Mouse (Mus musculus): ENCODE results near the gene Xrn2. TPM values are rescaled to one million over a fixed set of nuclear protein-coding genes. Genes with fewer than 3 reads are reported as not detected.
A peak's percentile ranks its signal among the peaks of the same experiment; 100 is the strongest.

Xrn2 gene
- polyA plus RNA-seq, 1 experiment from 2014 or later = 110 TPM

- H3K4me2 ChIP-seq (ENCODE audit: low read depth) = no peak overlapping the region
- H3K4me3 ChIP-seq (ENCODE audit: low read depth, low read length) = no peak overlapping the region
- H3K9ac ChIP-seq (ENCODE audit: low read length) = no peak overlapping the region
- no peaks in the 10 kb centered on the region for H3K9me3 ChIP-seq (ENCODE audit: control insufficient read depth, low read length)
- H3K36me3 ChIP-seq (ENCODE audit: control insufficient read depth, insufficient read depth, low read length) = no peaks in the 10 kb centered on the region
- no peak overlapping the region for H3K27ac ChIP-seq (ENCODE audit: low read depth, low read length)
- H3K27me3 ChIP-seq (ENCODE audit: control insufficient read depth, insufficient read depth, low read length) = peaks cover 4% of the 10 kb centered on the region
- 93% methylated on average over 4 of the region's 4 CpGs for WGBS
- H3K4me1 ChIP-seq (ENCODE audit: control insufficient read depth, insufficient read depth, low read length) = no peaks in the 10 kb centered on the region
- ATAC-seq (ENCODE audit: insufficient read depth, low FRiP score, low TSS enrichment) (no peak), DNase-seq (ENCODE audit: low spot score) (no peak)
Measured at GRCm38 (mm10) chr2:147074399-147074798, 61.6 kb downstream of the Xrn2 start.

GRCm38 (mm10) chr2:147082391-147082790 lies 69.6 kb downstream of the Xrn2 start:
- H3K9ac ChIP-seq (ENCODE audit: low read length) = no peak overlapping the region
- peaks cover 69% of the 10 kb centered on the region for H3K27me3 ChIP-seq (ENCODE audit: control insufficient read depth, insufficient read depth, low read length)
- DNase-seq (ENCODE audit: low spot score) = no peak
- no peak overlapping the region for H3K4me3 ChIP-seq (ENCODE audit: low read depth, low read length)
- H3K4me2 ChIP-seq (ENCODE audit: low read depth) = no peak overlapping the region
- 61% methylated on average over 4 of the region's 4 CpGs for WGBS
- no peak overlapping the region for H3K27ac ChIP-seq (ENCODE audit: low read depth, low read length)
- no peaks in the 10 kb centered on the region for H3K4me1 ChIP-seq (ENCODE audit: control insufficient read depth, insufficient read depth, low read length)
- H3K36me3 ChIP-seq (ENCODE audit: control insufficient read depth, insufficient read depth, low read length) = no peaks in the 10 kb centered on the region
- ATAC-seq (ENCODE audit: insufficient read depth, low FRiP score, low TSS enrichment) = no peak
- H3K9me3 ChIP-seq (ENCODE audit: control insufficient read depth, low read length) = no peaks in the 10 kb centered on the region

- Histone ChIP-seq H3K27ac (ENCODE audit: low read depth, low read length) (no peak overlapping the region), H3K27me3 (ENCODE audit: control insufficient read depth, insufficient read depth, low read length) (peaks cover 77% of the 10 kb centered on the region), H3K4me1 (ENCODE audit: control insufficient read depth, insufficient read depth, low read length) (no peaks in the 10 kb centered on the region), H3K4me2 (ENCODE audit: low read depth) (no peak overlapping the region), H3K4me3 (ENCODE audit: low read depth, low read length) (no peak overlapping the region), H3K9me3 (ENCODE audit: control insufficient read depth, low read length) (no peaks in the 10 kb centered on the region), H3K36me3 (ENCODE audit: control insufficient read depth, insufficient read depth, low read length) (no peaks in the 10 kb centered on the region), H3K9ac (ENCODE audit: low read length) (no peak overlapping the region)
- ATAC-seq (ENCODE audit: insufficient read depth, low FRiP score, low TSS enrichment) = peak; percentile 68
- DNase-seq (ENCODE audit: low spot score) = peak; percentile 57
- 1% methylated on average over 70 of the region's 72 CpGs for WGBS
Measured at GRCm38 (mm10) chr2:147083471-147084365, 70.9 kb downstream of the Xrn2 start.

DNA sequence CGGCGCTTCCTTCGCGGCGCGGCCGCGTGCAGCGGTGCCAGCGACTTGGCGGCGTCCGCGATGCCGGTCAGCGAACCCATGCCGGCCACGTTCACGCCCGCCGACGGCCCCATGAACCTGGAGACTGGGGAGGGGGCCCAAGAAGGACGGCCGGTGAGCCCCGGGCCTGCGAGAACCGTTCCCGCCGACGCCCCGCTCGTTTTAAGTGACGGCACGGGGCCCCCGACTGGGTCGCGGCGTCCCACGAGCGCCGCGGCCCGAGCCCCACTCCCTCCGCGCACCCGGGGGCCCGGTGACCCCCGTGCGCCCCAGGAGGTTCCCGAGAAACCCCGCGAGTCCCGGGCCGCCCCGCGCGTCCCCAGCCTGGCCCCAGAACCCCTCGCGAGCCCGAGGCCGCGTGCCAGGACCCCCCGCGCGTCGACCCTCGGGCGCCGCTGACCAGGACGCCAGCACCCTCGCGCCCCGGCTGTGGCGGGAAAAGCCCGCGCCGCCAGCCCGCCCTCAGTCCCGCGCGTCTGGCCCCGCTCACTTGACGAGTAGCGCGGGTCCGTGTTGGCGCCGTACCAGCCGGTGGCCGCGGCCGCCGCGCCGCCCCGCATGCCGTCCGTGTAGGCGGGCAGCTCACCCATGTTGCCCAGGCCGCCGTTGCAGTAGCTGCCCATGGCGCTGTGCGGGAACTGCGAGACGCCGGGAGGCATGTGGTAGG lies 71.7 kb downstream of the Xrn2 start:
- 1% methylated on average over 65 of the region's 106 CpGs for WGBS
- H3K27me3 ChIP-seq (ENCODE audit: control insufficient read depth, insufficient read depth, low read length) = peaks cover 72% of the 10 kb centered on the region

GRCm38 (mm10) chr2:147085072-147085870 lies 72.5 kb downstream of the Xrn2 start, which contains the start of gene Nkx2-4:
Nkx2-4 (minus strand) TSS chr2:147085445.
- under 1% methylated on average over 76 of the region's 82 CpGs for WGBS
- Histone ChIP-seq H3K9me3 (ENCODE audit: control insufficient read depth, low read length) (no peaks in the 10 kb centered on the region), H3K9ac (ENCODE audit: low read length) (no peak within 1 kb of the TSS), H3K27me3 (ENCODE audit: control insufficient read depth, insufficient read depth, low read length) (peaks cover 70% of the 10 kb centered on the region), H3K4me3 (ENCODE audit: low read depth, low read length) (peak within 1 kb of the TSS; percentile 25), H3K4me1 (ENCODE audit: control insufficient read depth, insufficient read depth, low read length) (no peaks in the 10 kb centered on the region), H3K27ac (ENCODE audit: low read depth, low read length) (no peak within 1 kb of the TSS), H3K36me3 (ENCODE audit: control insufficient read depth, insufficient read depth, low read length) (no peaks in the 10 kb centered on the region), H3K4me2 (ENCODE audit: low read depth) (peak within 1 kb of the TSS; percentile 35)
- ATAC-seq (ENCODE audit: insufficient read depth, low FRiP score, low TSS enrichment) (no peak), DNase-seq (ENCODE audit: low spot score) (peak; percentile 49)

More for the DNA sequence above, 71.7 kb downstream of the Xrn2 start:
- no peaks in the 10 kb centered on the region for H3K9me3 ChIP-seq (ENCODE audit: control insufficient read depth, low read length)
- no peak overlapping the region for H3K27ac ChIP-seq (ENCODE audit: low read depth, low read length)
- no peaks in the 10 kb centered on the region for H3K36me3 ChIP-seq (ENCODE audit: control insufficient read depth, insufficient read depth, low read length)
- no peak overlapping the region for H3K9ac ChIP-seq (ENCODE audit: low read length)
- H3K4me1 ChIP-seq (ENCODE audit: control insufficient read depth, insufficient read depth, low read length) = no peaks in the 10 kb centered on the region
- peak overlapping the region; percentile 35 for H3K4me2 ChIP-seq (ENCODE audit: low read depth)
- DNase-seq (ENCODE audit: low spot score) (peak; percentile 36), ATAC-seq (ENCODE audit: insufficient read depth, low FRiP score, low TSS enrichment) (peak; percentile 24)
- H3K4me3 ChIP-seq (ENCODE audit: low read depth, low read length) = peak overlapping the region; percentile 25

DNA sequence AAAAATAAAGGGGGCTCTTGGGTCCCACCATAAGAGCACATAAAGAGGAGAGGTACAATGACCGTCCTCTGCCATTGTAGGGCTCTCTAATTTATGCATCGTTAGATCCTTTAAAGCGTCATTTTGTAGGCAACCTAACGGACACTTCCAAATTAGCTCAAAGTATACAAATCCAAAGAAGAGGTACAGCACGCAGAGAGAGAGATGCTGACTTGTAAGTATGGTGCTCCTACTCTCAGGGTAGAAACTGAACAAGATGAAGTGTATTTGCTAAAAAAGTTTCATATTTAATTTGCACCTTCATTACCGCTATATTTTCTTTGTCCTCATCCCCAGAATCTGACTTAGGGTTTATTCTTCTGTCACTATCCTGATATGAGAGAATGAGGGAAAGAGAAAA lies 73.1 kb downstream of the Xrn2 start:
- ATAC-seq (ENCODE audit: insufficient read depth, low FRiP score, low TSS enrichment) = no peak
- Histone ChIP-seq H3K4me1 (ENCODE audit: control insufficient read depth, insufficient read depth, low read length) (no peaks in the 10 kb centered on the region), H3K4me3 (ENCODE audit: low read depth, low read length) (no peak overlapping the region), H3K27me3 (ENCODE audit: control insufficient read depth, insufficient read depth, low read length) (peaks cover 64% of the 10 kb centered on the region), H3K4me2 (ENCODE audit: low read depth) (no peak overlapping the region), H3K27ac (ENCODE audit: low read depth, low read length) (no peak overlapping the region), H3K9me3 (ENCODE audit: control insufficient read depth, low read length) (no peaks in the 10 kb centered on the region), H3K36me3 (ENCODE audit: control insufficient read depth, insufficient read depth, low read length) (no peaks in the 10 kb centered on the region), H3K9ac (ENCODE audit: low read length) (no peak overlapping the region)
- WGBS = 4% methylated on average over 6 of the region's 6 CpGs
- no peak for DNase-seq (ENCODE audit: low spot score)

- H3K4me1 ChIP-seq (ENCODE audit: control insufficient read depth, insufficient read depth, low read length) = no peaks in the 10 kb centered on the region
- WGBS = 14% methylated on average over 5 of the region's 5 CpGs
- DNase-seq (ENCODE audit: low spot score) (no peak), ATAC-seq (ENCODE audit: insufficient read depth, low FRiP score, low TSS enrichment) (no peak)
- H3K4me3 ChIP-seq (ENCODE audit: low read depth, low read length) = no peak overlapping the region
- no peak overlapping the region for H3K27ac ChIP-seq (ENCODE audit: low read depth, low read length)
- peaks cover 59% of the 10 kb centered on the region for H3K27me3 ChIP-seq (ENCODE audit: control insufficient read depth, insufficient read depth, low read length)
- no peaks in the 10 kb centered on the region for H3K36me3 ChIP-seq (ENCODE audit: control insufficient read depth, insufficient read depth, low read length)
- H3K9me3 ChIP-seq (ENCODE audit: control insufficient read depth, low read length) = no peaks in the 10 kb centered on the region
- no peak overlapping the region for H3K4me2 ChIP-seq (ENCODE audit: low read depth)
- no peak overlapping the region for H3K9ac ChIP-seq (ENCODE audit: low read length)
Measured at GRCm38 (mm10) chr2:147086441-147086840, 73.6 kb downstream of the Xrn2 start.

DNA sequence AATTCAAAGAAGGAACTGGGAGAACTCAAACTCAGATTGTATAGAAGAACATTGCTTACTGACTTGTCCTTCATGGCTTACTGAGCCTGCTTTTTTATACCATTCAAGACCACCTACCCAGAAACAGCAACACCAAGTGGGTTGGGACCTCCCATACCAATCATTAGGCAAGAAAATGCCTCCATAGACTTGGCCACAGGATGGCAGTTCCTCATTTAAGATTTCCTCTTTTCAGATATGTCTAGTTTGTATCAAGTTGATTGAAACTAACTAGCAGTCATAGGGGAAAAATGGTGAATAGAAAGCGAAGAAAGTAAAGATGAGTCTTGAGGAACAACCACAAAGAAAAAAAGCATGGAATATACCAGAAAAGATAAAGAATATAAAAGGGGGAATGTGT lies 106.9 kb downstream of the Xrn2 start:
- Histone ChIP-seq H3K9ac (ENCODE audit: low read length) (no peak overlapping the region), H3K9me3 (ENCODE audit: control insufficient read depth, low read length) (no peaks in the 10 kb centered on the region), H3K4me1 (ENCODE audit: control insufficient read depth, insufficient read depth, low read length) (no peaks in the 10 kb centered on the region), H3K4me3 (ENCODE audit: low read depth, low read length) (no peak overlapping the region), H3K27me3 (ENCODE audit: control insufficient read depth, insufficient read depth, low read length) (no peaks in the 10 kb centered on the region), H3K36me3 (ENCODE audit: control insufficient read depth, insufficient read depth, low read length) (no peaks in the 10 kb centered on the region), H3K27ac (ENCODE audit: low read depth, low read length) (no peak overlapping the region), H3K4me2 (ENCODE audit: low read depth) (no peak overlapping the region)
- DNase-seq (ENCODE audit: low spot score) (no peak), ATAC-seq (ENCODE audit: insufficient read depth, low FRiP score, low TSS enrichment) (no peak)
- WGBS = 95% methylated on average over 1 of the region's 1 CpGs

Measured in neural tube, embryonic 11.5 days (tissue).